8 mouse cellular contexts compared by ENCODE assay signal in the genomic region with DNA sequence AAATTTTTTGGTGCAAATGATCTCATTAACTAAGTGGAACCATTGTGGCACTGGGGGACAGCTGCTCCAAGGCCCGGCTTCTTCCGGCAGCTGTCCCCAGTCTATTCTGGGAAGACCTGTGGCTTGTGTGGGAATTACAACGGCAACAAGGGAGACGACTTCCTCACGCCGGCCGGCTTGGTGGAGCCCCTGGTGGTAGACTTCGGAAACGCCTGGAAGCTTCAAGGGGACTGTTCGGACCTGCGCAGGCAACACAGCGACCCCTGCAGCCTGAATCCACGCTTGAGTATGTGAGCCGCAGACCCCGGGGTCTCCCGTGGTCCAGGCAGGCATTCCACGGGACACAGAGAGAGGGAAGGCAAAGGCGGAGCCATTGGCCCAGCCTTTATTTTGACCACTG. TPM values are rescaled to one million over a fixed set of nuclear protein-coding genes. Genes with fewer than 3 reads are reported as not detected.
DNase-seq lines count a peak whose midpoint lies in the region; ATAC-seq lines count a peak whose summit lies in the region.

No protein-coding gene starts in this region.

- intact Hi-C loops in gastrocnemius, postnatal 36 days (cut with DNase I), result loop anchor here (5.0 kb wide), 2 partner anchors 76 to 106 kb away; no protein-coding TSS in a partner anchor
- intact Hi-C loops in left cerebral cortex, postnatal 10 days (cut with DNase I), result loop anchor here (10.0 kb wide), 1 partner anchor 328 kb away; no protein-coding TSS in a partner anchor

- H3K4me2 ChIP-seq in intestine, embryonic 14.5 days (ENCODE audit: low read length), result peak overlapping the region; percentile 31

- no peak overlapping the region for H3K9ac ChIP-seq in intestine, embryonic 14.5 days (ENCODE audit: low read length)

- 9% methylated on average over 18 of the region's 18 CpGs for WGBS in intestine, embryonic 14.5 days

- no peak overlapping the region for H3K27ac ChIP-seq in intestine, embryonic 14.5 days (ENCODE audit: low read depth)

- peak; percentile 97 for DNase-seq in ZHBTc4 (ENCODE audit: low read depth, low spot score)
- DNase-seq in embryo, embryonic 11 days, result peak; percentile 91
- peak; percentile 77 for DNase-seq in gastrocnemius, postnatal 36 days
- DNase-seq in intestine, embryonic 14.5 days (ENCODE audit: low spot score), result peak; percentile 93
- peak; percentile 71 to 93 for DNase-seq in left cerebral cortex, postnatal 10 days (ENCODE audit: extremely low spot score in 1 of 2, low spot score in 2 of 2)
- DNase-seq in right cerebral cortex, adult 2 months (ENCODE audit: low spot score in 2 of 2), result peak; percentile 46 to 60
- DNase-seq in urinary bladder, postnatal 10 days (ENCODE audit: low spot score), result peak; percentile 61

- H3K4me3 ChIP-seq in intestine, embryonic 14.5 days (ENCODE audit: low read depth, low read length), result no peak overlapping the region
- peak overlapping the region; percentile 69 for H3K4me3 ChIP-seq in megakaryocyte, embryonic 14.5 days (replicated peaks)

- peak; percentile 52; the same call in 1 of the 2 replicates for ATAC-seq in intestine, embryonic 14.5 days (replicated peaks; ENCODE audit: low FRiP score, low TSS enrichment, low read depth)

- no peaks in the 10 kb centered on the region; the same call in 1 of the 2 replicates for H3K4me1 ChIP-seq in intestine, embryonic 14.5 days (replicated peaks; ENCODE audit: control insufficient read depth, insufficient read depth, low read length)
- peaks cover 98% of the 10 kb centered on the region for H3K4me1 ChIP-seq in megakaryocyte, embryonic 14.5 days

- no peaks in the 10 kb centered on the region for H3K27me3 ChIP-seq in intestine, embryonic 14.5 days (replicated peaks; ENCODE audit: control insufficient read depth, insufficient read depth, low read length)
- no peaks in the 10 kb centered on the region for H3K27me3 ChIP-seq in megakaryocyte, embryonic 14.5 days (replicated peaks)

- H3K9me3 ChIP-seq in intestine, embryonic 14.5 days (ENCODE audit: control insufficient read depth, low read length), result no peaks in the 10 kb centered on the region
- H3K9me3 ChIP-seq in megakaryocyte, embryonic 14.5 days, result no peaks in the 10 kb centered on the region

- H3K36me3 ChIP-seq in intestine, embryonic 14.5 days (ENCODE audit: control insufficient read depth, insufficient read depth, low read length), result no peaks in the 10 kb centered on the region
- H3K36me3 ChIP-seq in megakaryocyte, embryonic 14.5 days (replicated peaks; ENCODE audit: low read length), result peaks cover 99% of the 10 kb centered on the region

RNA-seq across cellular contexts. Expression of a gene that starts 56.7 kb away (rescaled TPM):
- total RNA-seq in gastrocnemius, postnatal 36 days (2021), result 10 to 100 TPM; 13.5 to 15.4 TPM
- 10.3 and 14.1 TPM in 2 replicates for polyA plus RNA-seq in intestine, embryonic 14.5 days (2014; fragmentation: Nextera tagmentation; extraction: Ambion mirVana)
- 10 to 100 TPM; 23.4 to 28.2 TPM for total RNA-seq in left cerebral cortex, postnatal 10 days (2021)
- polyA plus RNA-seq in megakaryocyte, embryonic 14.5 days (2012; ENCODE audit: insufficient read depth, low replicate concordance), result 331 and 373 TPM in 2 replicates
